Mouse (Mus musculus): ENCODE data around the gene Zfp385b.

The Zfp385b gene

DNA sequence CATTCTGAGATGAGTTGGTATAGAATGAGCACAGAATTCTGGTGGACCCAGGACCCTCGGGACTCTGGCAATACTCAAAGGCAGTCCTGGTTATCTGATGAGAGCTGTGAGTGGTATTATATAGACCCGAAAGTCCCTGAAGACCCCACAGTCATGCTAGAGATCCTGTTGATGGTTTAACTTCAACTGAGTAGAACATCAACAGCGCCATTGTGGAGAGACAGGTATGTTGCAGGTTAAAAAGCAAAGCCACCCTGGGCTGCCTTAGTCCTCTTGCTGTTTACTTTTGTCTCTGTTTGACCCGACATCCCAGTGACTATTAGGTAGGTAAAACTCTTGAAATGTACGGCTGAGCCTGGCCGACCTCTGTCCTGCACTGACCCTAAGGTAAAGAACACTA lies 431.3 kb downstream of the Zfp385b start:
- DNase-seq (ENCODE audit: low spot score in 2 of 2): no peak

GRCm38 (mm10) chr2:77386515-77386914 lies 432.9 kb downstream of the Zfp385b start:
- DNase-seq (ENCODE audit: low spot score in 2 of 2): no peak

GRCm38 (mm10) chr2:77382766-77383165 lies 436.7 kb downstream of the Zfp385b start:
- DNase-seq (ENCODE audit: low spot score in 2 of 2): peak; percentile 16 to 38

- no peak for DNase-seq (ENCODE audit: low spot score in 2 of 2)
Measured at GRCm38 (mm10) chr2:77379907-77380306, 439.5 kb downstream of the Zfp385b start.

GRCm38 (mm10) chr2:77379332-77379731 lies 440.1 kb downstream of the Zfp385b start:
- no peak for DNase-seq (ENCODE audit: low spot score in 2 of 2)

DNA sequence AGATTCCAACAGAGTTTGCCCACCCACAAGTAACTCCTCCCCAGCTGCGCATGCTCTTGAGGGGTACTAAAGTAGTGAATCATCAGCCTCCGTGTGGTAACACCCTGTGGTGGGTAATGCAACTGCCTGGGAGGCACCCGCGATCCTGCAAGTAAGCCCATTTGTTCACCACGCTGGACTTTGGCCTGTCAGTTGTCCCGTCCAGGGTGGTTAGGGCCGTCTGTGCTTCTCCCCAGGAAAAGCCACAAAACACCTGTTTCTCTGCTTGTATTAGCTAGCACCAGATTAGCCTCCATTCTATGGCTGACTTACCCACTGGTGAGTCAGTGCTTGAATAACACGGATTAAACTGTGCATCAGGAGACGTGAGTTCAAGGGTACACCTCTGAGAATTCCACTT lies 442.6 kb downstream of the Zfp385b start:
- no peak for DNase-seq (ENCODE audit: low spot score in 2 of 2)

DNA sequence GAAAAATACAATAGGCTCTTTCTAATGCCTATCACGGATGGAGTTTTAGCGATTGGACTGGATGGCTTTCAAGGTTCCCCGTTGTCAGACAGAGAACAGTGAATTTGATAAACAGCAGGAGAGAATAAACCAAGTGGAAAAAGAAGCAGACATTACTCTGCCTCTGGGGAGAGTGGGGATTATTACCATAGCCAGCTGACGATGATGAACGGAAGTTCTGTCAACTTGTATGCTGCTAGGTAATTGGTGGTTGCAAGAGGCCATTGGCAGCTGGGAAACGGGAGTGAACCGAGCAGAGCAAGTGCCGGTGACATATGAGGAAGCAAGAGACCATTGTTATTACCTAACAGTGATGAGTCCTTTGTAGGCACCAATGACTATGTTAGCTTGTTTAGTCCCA lies 444.3 kb downstream of the Zfp385b start:
- DNase-seq (ENCODE audit: low spot score in 2 of 2): no peak

DNA sequence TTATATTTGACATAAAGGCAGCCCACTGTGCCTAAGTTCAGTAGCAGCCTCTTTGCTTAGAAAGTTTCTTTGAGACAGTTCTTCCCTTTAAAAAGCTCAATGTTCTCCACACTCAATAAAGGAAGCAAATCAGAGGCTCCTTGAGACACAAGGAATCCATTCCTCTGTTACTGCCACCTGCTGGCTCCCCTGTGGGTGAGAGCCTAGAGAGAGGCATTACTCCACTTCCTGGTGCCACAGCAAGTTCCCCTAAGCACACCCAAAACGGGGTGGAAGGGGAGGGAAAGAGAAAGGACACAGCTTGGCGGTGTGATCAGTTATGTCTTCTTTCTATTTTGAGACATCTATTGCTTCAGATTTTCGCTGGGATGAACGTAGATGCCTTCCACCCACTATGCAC lies 450.3 kb downstream of the Zfp385b start:
- no peak for DNase-seq (ENCODE audit: low spot score in 2 of 2)
